Mouse (Mus musculus): ENCODE results near the gene Gm21830.
"Not testable (repeated sequence)": the region's sequence is repeated elsewhere in the genome, so short reads cannot be mapped to it uniquely, and the experiment has no call there.

Gene Gm21830

GRCm38 (mm10) chr2:67413425-67413824 lies at the start of gene Gm21830:
Gene Gm21830 (plus strand): TSS chr2:67413725.
- POLR2A ChIA-PET, CTCF ChIA-PET: not testable (repeated sequence)

- CTCF ChIA-PET: no interaction called here
- POLR2A ChIA-PET: no interaction called here
Measured at GRCm38 (mm10) chr2:67364506-67364905, 49.0 kb upstream of the Gm21830 start.

- CTCF ChIA-PET: no interaction called here
- POLR2A ChIA-PET: interaction anchor here in 1 of 4 experiments (0.6 kb wide), 1 partner anchor 773 kb away, joined by 4 read pairs; no protein-coding TSS in a partner anchor
Measured at GRCm38 (mm10) chr2:67378504-67378903, 35.0 kb upstream of the Gm21830 start.

- CTCF ChIA-PET: no interaction called here
- POLR2A ChIA-PET: no interaction called here
Measured at GRCm38 (mm10) chr2:67420853-67421252, 7.3 kb downstream of the Gm21830 start.

GRCm38 (mm10) chr2:67422799-67423198 lies 9.3 kb downstream of the Gm21830 start:
- ChIA-PET POLR2A (no interaction called here), CTCF (no interaction called here)

- ChIA-PET POLR2A (no interaction called here), CTCF (interaction anchor here in 1 of 4 experiments (1.4 kb wide), 1 partner anchor 44 kb away, joined by 4 read pairs; no protein-coding TSS in a partner anchor)
Measured at GRCm38 (mm10) chr2:67433081-67433480, 19.6 kb downstream of the Gm21830 start, which contains the start of gene Gm26727. Gene Gm26727 (minus strand): TSS chr2:67433181.

GRCm38 (mm10) chr2:67438309-67438708 lies 24.8 kb downstream of the Gm21830 start:
- POLR2A ChIA-PET: no interaction called here

GRCm38 (mm10) chr2:67445780-67446179 lies 32.3 kb downstream of the Gm21830 start, which contains the start of gene Xirp2:
Gene Xirp2 (plus strand): TSS chr2:67446002.
- ChIA-PET CTCF (no interaction called here), POLR2A (no interaction called here)

More at GRCm38 (mm10) chr2:67438309-67438708, 24.8 kb downstream of the Gm21830 start:
- CTCF ChIA-PET: no interaction called here

- POLR2A ChIA-PET: no interaction called here
Measured at GRCm38 (mm10) chr2:67446772-67447171, 33.2 kb downstream of the Gm21830 start.

GRCm38 (mm10) chr2:67447206-67447605 lies 33.7 kb downstream of the Gm21830 start:
- ChIA-PET POLR2A (no interaction called here), CTCF (no interaction called here)

More at GRCm38 (mm10) chr2:67446772-67447171, 33.2 kb downstream of the Gm21830 start:
- CTCF ChIA-PET: no interaction called here

GRCm38 (mm10) chr2:67460857-67461256 lies 47.3 kb downstream of the Gm21830 start:
- ChIA-PET POLR2A (no interaction called here), CTCF (no interaction called here)

GRCm38 (mm10) chr2:67467036-67467435 lies 53.5 kb downstream of the Gm21830 start:
- CTCF ChIA-PET: no interaction called here
- POLR2A ChIA-PET: no interaction called here

GRCm38 (mm10) chr2:67470030-67470429 lies 56.5 kb downstream of the Gm21830 start:
- POLR2A ChIA-PET, CTCF ChIA-PET: not testable (repeated sequence)

GRCm38 (mm10) chr2:67477753-67478152 lies 64.2 kb downstream of the Gm21830 start:
- CTCF ChIA-PET: interaction anchor here (0.5 to 1.6 kb wide), 12 partner anchors 9 to 1619 kb away, joined by 3 to 6 read pairs (median 4); partner anchors contain the start of gene Gm26727 (in 1 of the 4)

GRCm38 (mm10) chr2:67481051-67481450 lies 67.5 kb downstream of the Gm21830 start:
- POLR2A ChIA-PET: no interaction called here
- CTCF ChIA-PET: no interaction called here

More at GRCm38 (mm10) chr2:67477753-67478152, 64.2 kb downstream of the Gm21830 start:
- POLR2A ChIA-PET: no interaction called here

Measured in embryonic stem cell, embryonic (primary cell).